Mouse (Mus musculus) megakaryocyte, embryonic 14.5 days (primary cell): ENCODE data around the gene Lbhd1.

ENCODE experiments used
- FLI1 ChIP-seq: IDR thresholded peaks from 2 replicates; pipeline ENCODE4 v1.6.1; 2012; ENCODE audit warnings: low read length, inconsistent platforms, mixed read lengths
- GATA1 ChIP-seq: IDR thresholded peaks from 3 replicates; pipeline ENCODE4 v1.6.1; 2012; ENCODE audit warnings: mixed read lengths, low read length, inconsistent platforms, borderline replicate concordance

DNA sequence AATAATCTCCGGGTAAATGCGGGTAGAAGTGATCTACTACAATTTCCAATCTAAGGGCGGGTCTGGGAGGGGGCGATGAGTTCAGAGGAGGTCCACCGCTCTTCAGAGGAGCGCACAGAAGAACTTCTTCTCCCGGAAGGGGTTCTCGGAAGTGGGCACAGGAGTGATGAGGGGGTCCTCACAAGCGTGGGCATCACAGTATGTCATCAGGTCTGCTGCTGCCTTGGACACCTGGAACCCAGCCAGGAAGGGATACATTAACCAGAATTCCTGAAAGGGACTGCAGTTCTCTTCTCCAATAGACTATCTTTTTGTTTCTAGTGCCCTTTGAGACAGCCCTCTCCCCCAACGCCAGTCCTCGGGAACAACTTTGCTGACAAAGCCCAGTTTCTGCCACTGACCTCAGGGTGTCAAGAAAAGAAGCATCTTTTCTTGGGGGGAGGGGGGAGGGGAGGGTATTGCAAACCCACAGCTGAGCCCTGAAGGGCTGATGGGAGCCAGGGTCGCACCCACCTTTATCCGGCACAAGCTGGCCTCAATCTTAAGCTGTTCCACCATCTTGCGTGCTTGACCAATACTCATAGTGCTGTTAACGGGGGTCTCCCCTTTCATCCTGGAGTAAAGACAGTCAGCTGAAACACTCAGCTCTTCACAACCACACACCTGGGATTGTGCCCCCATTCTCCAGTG lies 45.3 kb upstream of the Lbhd1 start:
- no peak for TF ChIP-seq GATA1
- no peak for TF ChIP-seq FLI1
